Mouse (Mus musculus) stomach, embryonic 14.5 days (tissue): Measurements from ENCODE around the gene Chit1. TPM values are rescaled to one million over a fixed set of nuclear protein-coding genes. Genes with fewer than 3 reads are reported as not detected.

Experiments used
- ATAC-seq: fragments of 200-750 bp; cut with Nextera tagmentation; 2 replicates; pipeline ENCODE4 v1.8.0; 2017; ENCODE audit warnings: low read depth, moderate TSS enrichment; ENCODE audit not compliant: insufficient number of reproducible peaks, insufficient read depth, low FRiP score
- H3K27ac ChIP-seq: fragments of 300-500 bp; sonication (generic); 2 replicates; pipeline ENCODE4 v1.5.1; 2014; ENCODE audit warnings: mild to moderate bottlenecking, low read length, moderate library complexity, mixed read lengths
- H3K27me3 ChIP-seq: fragments of 300-500 bp; sonication (generic); 2 replicates; pipeline ENCODE4 v1.6.1; 2014; ENCODE audit warnings: low read length, control low read depth, mixed read lengths; ENCODE audit not compliant: control insufficient read depth, insufficient read depth
- H3K36me3 ChIP-seq: fragments of 300-500 bp; sonication (generic); 2 replicates; pipeline ENCODE4 v1.6.1; 2014; ENCODE audit warnings: mild to moderate bottlenecking, control low read depth, low read length, moderate library complexity, mixed read lengths; ENCODE audit not compliant: control insufficient read depth, insufficient read depth
- H3K4me1 ChIP-seq: fragments of 300-500 bp; sonication (generic); 2 replicates; pipeline ENCODE4 v1.6.1; 2014; ENCODE audit warnings: low read length, control low read depth, mixed read lengths; ENCODE audit not compliant: control insufficient read depth, insufficient read depth
- H3K4me2 ChIP-seq: fragments of 300-500 bp; sonication (generic); replicated peaks from 2 replicates; pipeline ENCODE4 v1.6.1; 2014; ENCODE audit warnings: low read depth, low read length, control low read depth
- H3K4me3 ChIP-seq: fragments of 300-500 bp; sonication (generic); 2 replicates; pipeline ENCODE4 v1.5.1; 2014; ENCODE audit warnings: low read depth, low read length, control low read depth
- H3K9ac ChIP-seq: fragments of 300-500 bp; sonication (generic); replicated peaks from 2 replicates; pipeline ENCODE4 v1.6.1; 2014; ENCODE audit warnings: low read depth, mild to moderate bottlenecking, control low read depth, low read length, moderate library complexity, mixed read lengths
- H3K9me3 ChIP-seq: fragments of 300-500 bp; sonication (generic); 2 replicates; pipeline ENCODE4 v1.6.1; 2016; ENCODE audit warnings: low read depth, low read length, control low read depth; ENCODE audit not compliant: control insufficient read depth
- WGBS: fragments of 180-500 bp; shearing (Covaris S2); extraction: QIAGEN DNeasy Blood & Tissue Kit; methylation state at CpG from one replicate; pipeline ENCODE4 v1.1.7; 2014; 5-methylcytosine and 5-hydroxymethylcytosine counted together
- polyA plus RNA-seq: library from polyadenylated mRNA; unstranded; fragments of >200 nt; fragmentation: Nextera tagmentation; extraction: Ambion mirVana; gene quantifications from 2 replicates; pipeline ENCODE4 v1.2.1, GENCODE M21; 2014

The Chit1 gene
- polyA plus RNA-seq, 1 experiment from 2014 or later, result not detected

DNA sequence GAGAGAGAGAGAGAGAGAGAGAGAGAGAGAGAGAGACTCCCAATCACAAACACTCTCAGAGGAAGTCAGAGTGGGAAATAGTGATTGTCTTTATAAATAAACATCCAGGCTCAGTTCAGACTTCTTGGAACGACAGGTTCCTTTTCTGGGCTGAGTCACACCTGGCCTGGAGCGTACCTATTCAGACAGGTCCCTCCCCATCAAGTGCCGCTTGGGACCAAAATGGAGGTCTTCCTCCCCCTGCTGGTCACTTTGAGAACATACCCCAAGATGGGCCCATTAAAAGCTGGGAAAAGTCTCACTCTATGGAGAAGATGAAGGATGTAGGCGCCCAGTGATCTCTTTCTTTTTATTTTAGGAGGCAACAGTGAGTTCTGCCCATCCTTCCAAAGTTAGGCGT lies 4.3 kb upstream of the Chit1 start:
- no peak overlapping the region for H3K27ac ChIP-seq
- 1% methylated on average over 5 of the region's 5 CpGs for WGBS
- no peak for ATAC-seq

DNA sequence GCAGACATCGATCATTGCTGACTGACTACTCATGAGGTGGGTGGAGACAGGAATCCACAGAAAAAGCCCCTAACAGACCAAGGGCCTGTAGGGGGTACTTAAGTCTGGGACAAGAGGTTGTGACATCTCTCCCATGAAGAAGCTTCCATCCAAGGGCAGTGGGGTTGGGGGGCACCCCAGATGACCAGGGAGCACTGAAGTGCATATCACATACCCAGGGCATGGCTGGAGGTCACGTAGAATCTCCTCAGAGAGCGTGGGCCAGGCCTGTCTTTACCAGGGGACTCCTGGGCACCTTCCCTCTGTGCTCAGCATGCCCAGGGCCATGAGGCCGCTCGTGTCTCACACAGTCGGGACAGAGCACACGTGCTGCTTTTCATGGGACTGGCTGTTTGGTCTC lies 3.3 kb upstream of the Chit1 start:
- H3K27ac ChIP-seq, result no peak overlapping the region
- H3K36me3 ChIP-seq, result no peaks in the 10 kb centered on the region
- H3K27me3 ChIP-seq, result no peaks in the 10 kb centered on the region
- no peak overlapping the region for H3K4me2 ChIP-seq
- ATAC-seq, result no peak
- H3K4me3 ChIP-seq, result no peak overlapping the region
- H3K9me3 ChIP-seq, result no peaks in the 10 kb centered on the region
- WGBS, result 86% methylated on average over 7 of the region's 7 CpGs
- H3K9ac ChIP-seq, result no peak overlapping the region
- no peaks in the 10 kb centered on the region for H3K4me1 ChIP-seq

More for the DNA sequence above, 4.3 kb upstream of the Chit1 start:
- no peak overlapping the region for H3K4me2 ChIP-seq
- H3K36me3 ChIP-seq, result no peaks in the 10 kb centered on the region
- no peaks in the 10 kb centered on the region for H3K9me3 ChIP-seq
- no peak overlapping the region for H3K4me3 ChIP-seq
- no peak overlapping the region for H3K9ac ChIP-seq
- no peaks in the 10 kb centered on the region for H3K27me3 ChIP-seq
- no peaks in the 10 kb centered on the region for H3K4me1 ChIP-seq

DNA sequence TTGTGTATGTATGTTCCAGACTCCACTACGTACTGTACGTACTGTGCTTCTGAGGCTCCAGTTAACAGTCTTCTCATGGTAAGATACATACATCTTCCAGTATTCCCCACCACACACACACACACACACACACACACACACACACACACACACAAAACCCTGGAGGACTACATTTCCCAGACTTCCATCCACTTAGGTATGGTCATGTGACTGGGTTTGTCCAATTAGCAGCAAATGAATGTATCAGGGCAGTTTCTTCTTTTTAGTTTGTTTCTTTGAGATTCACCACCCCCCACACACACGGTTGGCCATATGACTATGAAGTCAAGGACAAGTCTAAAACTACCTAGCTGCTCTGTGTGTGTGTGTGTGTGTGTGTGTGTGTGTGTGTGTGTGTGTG lies 1.0 kb upstream of the Chit1 start:
- Histone ChIP-seq H3K4me2 (no peak overlapping the region), H3K9ac (no peak overlapping the region), H3K27me3 (no peaks in the 10 kb centered on the region), H3K27ac (no peak overlapping the region), H3K9me3 (no peaks in the 10 kb centered on the region), H3K36me3 (no peaks in the 10 kb centered on the region), H3K4me3 (no peak overlapping the region), H3K4me1 (0 out of 2 replicates have a peak, but pooled peaks cover 4% of the 10 kb centered on the region)
- no peak for ATAC-seq
- 87% methylated on average over 3 of the region's 3 CpGs for WGBS

DNA sequence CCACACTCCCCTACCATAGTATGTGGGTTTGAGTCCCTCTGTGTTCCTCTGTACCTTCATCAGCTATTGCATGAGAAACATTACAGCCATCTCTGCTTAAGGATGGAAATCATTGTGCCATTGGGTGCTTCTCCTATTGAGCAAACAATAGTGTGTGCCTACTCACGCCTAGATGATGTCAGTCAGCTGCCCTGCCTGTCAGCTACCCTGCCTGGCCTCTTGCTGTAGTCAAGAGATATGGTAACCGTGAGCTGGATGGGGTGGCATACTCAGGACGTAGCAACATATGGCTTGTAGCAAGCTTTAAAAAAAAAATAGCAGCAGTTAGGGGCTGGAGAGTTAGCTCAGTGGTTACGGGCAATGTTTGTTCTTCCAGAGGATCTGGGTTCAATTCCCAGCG lies 593 bp upstream of the Chit1 start:
- H3K4me2 ChIP-seq, result no peak overlapping the region
- ATAC-seq, result no peak
- no peaks in the 10 kb centered on the region for H3K9me3 ChIP-seq
- 0 out of 2 replicates have a peak, but pooled peaks cover 4% of the 10 kb centered on the region for H3K4me1 ChIP-seq
- no peak overlapping the region for H3K9ac ChIP-seq
- H3K27ac ChIP-seq, result no peak overlapping the region
- 80% methylated on average over 5 of the region's 5 CpGs for WGBS
- no peaks in the 10 kb centered on the region for H3K36me3 ChIP-seq
- no peaks in the 10 kb centered on the region for H3K27me3 ChIP-seq
- H3K4me3 ChIP-seq, result no peak overlapping the region

DNA sequence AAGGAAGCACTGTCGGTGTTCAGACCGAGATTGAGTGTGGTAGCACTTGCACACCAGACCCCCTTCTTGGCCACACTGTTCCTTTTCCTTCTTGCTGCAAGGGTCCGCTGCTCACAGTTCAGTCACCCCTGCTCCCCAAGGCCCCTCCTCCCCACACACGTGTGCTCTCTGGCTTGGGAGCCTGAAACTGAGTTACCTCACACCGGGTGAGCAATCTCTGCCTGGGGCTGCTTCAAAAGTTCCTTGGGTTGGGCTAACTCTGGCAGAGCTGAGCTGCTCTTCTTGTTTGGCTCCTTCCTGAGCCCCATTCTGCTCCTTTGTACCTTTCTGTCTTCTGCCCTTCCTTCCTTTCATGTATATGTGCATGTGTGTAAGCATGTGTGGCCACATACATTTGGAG lies 2.5 kb downstream of the Chit1 start:
- H3K4me1 ChIP-seq, result 0 out of 2 replicates have a peak, but pooled peaks cover 4% of the 10 kb centered on the region
- no peaks in the 10 kb centered on the region for H3K27me3 ChIP-seq
- WGBS, result 65% methylated on average over 5 of the region's 5 CpGs
- no peak overlapping the region for H3K9ac ChIP-seq
- no peak overlapping the region for H3K4me3 ChIP-seq
- H3K4me2 ChIP-seq, result no peak overlapping the region
- no peak for ATAC-seq
- H3K9me3 ChIP-seq, result no peaks in the 10 kb centered on the region
- H3K36me3 ChIP-seq, result no peaks in the 10 kb centered on the region
- H3K27ac ChIP-seq, result no peak overlapping the region

DNA sequence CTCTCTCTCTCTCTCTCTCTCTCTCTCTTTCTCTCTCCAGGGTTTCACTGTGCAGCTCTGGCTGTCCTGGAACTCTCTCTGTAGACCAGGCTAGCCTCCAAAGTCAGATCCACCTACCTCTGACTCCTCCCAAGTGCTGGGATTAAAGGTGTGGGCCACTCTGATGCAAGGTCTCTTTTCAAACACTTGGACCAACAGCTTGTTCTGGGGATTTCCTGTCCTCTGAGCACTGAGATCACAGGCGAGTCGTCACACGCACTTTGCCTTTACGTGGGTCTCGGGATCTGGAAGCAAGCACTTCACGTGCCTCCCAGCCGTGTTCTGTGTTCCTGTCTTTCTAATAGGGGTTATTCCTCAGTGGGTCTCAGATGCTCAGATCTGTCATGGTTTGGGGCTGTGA lies 3.0 kb downstream of the Chit1 start:
- ATAC-seq, result no peak
- Histone ChIP-seq H3K36me3 (no peaks in the 10 kb centered on the region), H3K4me3 (no peak overlapping the region), H3K9ac (no peak overlapping the region), H3K9me3 (no peaks in the 10 kb centered on the region), H3K27ac (no peak overlapping the region), H3K27me3 (no peaks in the 10 kb centered on the region), H3K4me2 (no peak overlapping the region), H3K4me1 (0 out of 2 replicates have a peak, but pooled peaks cover 4% of the 10 kb centered on the region)
- WGBS, result 62% methylated on average over 7 of the region's 7 CpGs

DNA sequence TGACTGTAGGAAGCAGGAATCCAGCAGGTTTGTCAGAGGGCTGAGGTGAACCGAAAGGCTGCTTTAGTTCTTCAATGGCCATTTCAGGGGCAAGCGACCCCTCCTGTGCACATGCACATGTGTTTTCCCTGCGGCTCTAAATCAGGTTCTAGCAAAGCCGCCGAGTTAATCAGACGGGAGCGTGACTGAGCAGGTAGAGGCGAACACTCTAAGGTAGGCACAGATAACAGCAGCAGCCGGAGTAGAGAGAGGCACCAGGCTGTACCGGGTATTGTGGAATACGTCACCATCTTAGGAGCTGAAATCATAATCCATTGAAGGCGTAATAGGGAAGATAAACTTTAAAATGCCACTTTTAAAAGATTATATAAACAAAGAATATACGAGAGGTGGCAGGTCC lies 3.7 kb downstream of the Chit1 start:
- Histone ChIP-seq H3K9me3 (no peaks in the 10 kb centered on the region), H3K9ac (no peak overlapping the region), H3K4me3 (no peak overlapping the region), H3K27me3 (no peaks in the 10 kb centered on the region), H3K36me3 (no peaks in the 10 kb centered on the region), H3K4me1 (0 out of 2 replicates have a peak, but pooled peaks cover 4% of the 10 kb centered on the region), H3K27ac (no peak overlapping the region), H3K4me2 (no peak overlapping the region)
- no peak for ATAC-seq
- WGBS, result 64% methylated on average over 13 of the region's 13 CpGs

DNA sequence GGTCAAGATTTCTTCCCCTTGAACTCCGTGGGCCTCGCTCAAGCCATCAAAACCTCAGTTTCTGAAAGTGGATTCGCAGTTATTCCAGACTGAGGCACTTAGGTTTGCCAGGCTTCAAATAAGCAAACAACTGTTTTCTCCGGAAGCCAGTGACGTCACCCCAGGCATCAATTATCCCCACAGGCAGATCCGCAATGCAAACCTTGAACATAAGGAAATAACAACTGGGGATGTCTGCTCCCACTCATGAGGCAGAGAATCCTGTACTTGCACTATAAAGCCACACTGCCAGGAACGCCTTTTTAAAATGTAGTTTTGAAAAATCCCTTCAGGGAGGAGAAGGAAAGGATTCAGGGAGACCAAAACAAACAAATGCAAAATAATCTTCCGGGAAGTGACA lies 4.4 kb downstream of the Chit1 start:
- Histone ChIP-seq H3K9me3 (no peaks in the 10 kb centered on the region), H3K4me3 (no peak overlapping the region), H3K4me2 (no peak overlapping the region), H3K27ac (no peak overlapping the region), H3K27me3 (no peaks in the 10 kb centered on the region), H3K36me3 (no peaks in the 10 kb centered on the region), H3K4me1 (0 out of 2 replicates have a peak, but pooled peaks cover 4% of the 10 kb centered on the region), H3K9ac (no peak overlapping the region)
- WGBS, result 52% methylated on average over 8 of the region's 8 CpGs
- no peak for ATAC-seq

DNA sequence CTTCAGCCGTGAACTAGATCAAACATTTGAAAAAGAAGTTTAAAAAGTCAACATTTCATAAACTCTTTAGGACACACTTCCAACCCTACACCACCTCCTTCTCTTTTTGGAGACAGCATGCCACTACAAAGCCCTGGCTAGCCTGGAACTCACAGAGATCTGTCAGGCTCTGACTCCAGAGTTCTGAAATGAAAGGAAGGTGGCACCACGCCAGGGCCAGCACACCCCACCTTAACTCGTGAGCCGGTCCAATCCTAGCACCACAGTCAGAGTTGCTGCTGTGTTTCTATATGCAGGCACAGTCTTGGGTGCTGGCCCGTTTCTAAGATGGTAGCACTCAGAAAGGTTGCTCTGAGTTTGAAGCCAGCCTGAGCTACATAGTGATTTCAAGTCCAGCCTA lies 6.1 kb downstream of the Chit1 start:
- Histone ChIP-seq H3K27ac (no peak overlapping the region), H3K4me1 (0 out of 2 replicates have a peak, but pooled peaks cover 4% of the 10 kb centered on the region), H3K36me3 (no peaks in the 10 kb centered on the region), H3K4me3 (no peak overlapping the region), H3K9ac (no peak overlapping the region), H3K4me2 (no peak overlapping the region), H3K27me3 (no peaks in the 10 kb centered on the region), H3K9me3 (no peaks in the 10 kb centered on the region)
- ATAC-seq, result no peak
- 70% methylated on average over 5 of the region's 5 CpGs for WGBS
